Mouse (Mus musculus): ENCODE results near the gene Tdp1. TPM values are rescaled to one million over a fixed set of nuclear protein-coding genes. Genes with fewer than 3 reads are reported as not detected.

The Tdp1 gene
- polyA plus RNA-seq, 1 experiment from 2014 or later: 59.9 TPM

- no peak overlapping the region for H3K27ac ChIP-seq (ENCODE audit: low read depth)
- 65% methylated on average over 3 of the region's 3 CpGs for WGBS
- no peaks in the 10 kb centered on the region for H3K4me1 ChIP-seq (replicated peaks; ENCODE audit: control insufficient read depth, insufficient read depth, low read length)
- no peaks in the 10 kb centered on the region for H3K9me3 ChIP-seq (ENCODE audit: control insufficient read depth, low read length)
- H3K4me2 ChIP-seq (ENCODE audit: low read length): no peak overlapping the region
- ATAC-seq (replicated peaks; ENCODE audit: low FRiP score, low TSS enrichment, low read depth) (no peak), DNase-seq (ENCODE audit: low spot score) (no peak)
- no peak overlapping the region for H3K9ac ChIP-seq (ENCODE audit: low read length)
- no peak overlapping the region for H3K4me3 ChIP-seq (ENCODE audit: low read depth, low read length)
- H3K27me3 ChIP-seq (replicated peaks; ENCODE audit: control insufficient read depth, insufficient read depth, low read length): no peaks in the 10 kb centered on the region
- peaks cover 22% of the 10 kb centered on the region for H3K36me3 ChIP-seq (ENCODE audit: control insufficient read depth, insufficient read depth, low read length)
Observed at GRCm38 (mm10) chr12:99933630-99934029, 49.3 kb downstream of the Tdp1 start.

GRCm38 (mm10) chr12:99935403-99935802, 51.1 kb downstream of the Tdp1 start:
- no peak overlapping the region for H3K27ac ChIP-seq (ENCODE audit: low read depth)
- H3K4me3 ChIP-seq (ENCODE audit: low read depth, low read length): no peak overlapping the region
- DNase-seq (ENCODE audit: low spot score) (no peak), ATAC-seq (replicated peaks; ENCODE audit: low FRiP score, low TSS enrichment, low read depth) (no peak)
- no peak overlapping the region for H3K4me2 ChIP-seq (ENCODE audit: low read length)
- H3K9me3 ChIP-seq (ENCODE audit: control insufficient read depth, low read length): no peaks in the 10 kb centered on the region
- no peaks in the 10 kb centered on the region for H3K4me1 ChIP-seq (replicated peaks; ENCODE audit: control insufficient read depth, insufficient read depth, low read length)
- no peaks in the 10 kb centered on the region for H3K27me3 ChIP-seq (replicated peaks; ENCODE audit: control insufficient read depth, insufficient read depth, low read length)
- 90% methylated on average over 8 of the region's 8 CpGs for WGBS
- H3K36me3 ChIP-seq (ENCODE audit: control insufficient read depth, insufficient read depth, low read length): peaks cover 21% of the 10 kb centered on the region
- H3K9ac ChIP-seq (ENCODE audit: low read length): no peak overlapping the region

DNA sequence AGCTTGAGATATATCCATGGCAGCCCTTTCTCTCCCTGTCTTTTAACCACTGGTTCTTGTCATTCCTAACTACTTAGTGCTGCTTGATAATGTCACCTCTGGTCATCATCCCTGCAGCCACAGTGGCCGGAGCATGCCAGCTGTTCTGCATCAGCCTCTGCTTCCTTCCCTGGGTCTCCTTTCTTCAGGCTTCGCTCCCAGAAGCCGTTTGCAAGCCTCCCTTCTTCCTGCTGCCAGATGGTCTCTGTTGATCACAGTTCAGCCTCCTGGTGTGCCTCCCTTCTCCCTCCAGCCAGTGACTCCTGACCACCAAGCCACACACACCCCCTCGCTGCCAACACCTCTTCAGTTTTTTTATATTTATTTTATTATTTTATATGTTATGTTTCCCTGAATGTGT, 54.2 kb downstream of the Tdp1 start:
- Histone ChIP-seq H3K9ac (ENCODE audit: low read length) (no peak overlapping the region), H3K4me1 (replicated peaks; ENCODE audit: control insufficient read depth, insufficient read depth, low read length) (no peaks in the 10 kb centered on the region), H3K4me3 (ENCODE audit: low read depth, low read length) (no peak overlapping the region), H3K27ac (ENCODE audit: low read depth) (no peak overlapping the region), H3K27me3 (replicated peaks; ENCODE audit: control insufficient read depth, insufficient read depth, low read length) (no peaks in the 10 kb centered on the region), H3K9me3 (ENCODE audit: control insufficient read depth, low read length) (no peaks in the 10 kb centered on the region), H3K4me2 (ENCODE audit: low read length) (no peak overlapping the region), H3K36me3 (ENCODE audit: control insufficient read depth, insufficient read depth, low read length) (peaks cover 20% of the 10 kb centered on the region)
- ATAC-seq (replicated peaks; ENCODE audit: low FRiP score, low TSS enrichment, low read depth) (no peak), DNase-seq (ENCODE audit: low spot score) (no peak)
- 52% methylated on average over 4 of the region's 4 CpGs for WGBS

DNA sequence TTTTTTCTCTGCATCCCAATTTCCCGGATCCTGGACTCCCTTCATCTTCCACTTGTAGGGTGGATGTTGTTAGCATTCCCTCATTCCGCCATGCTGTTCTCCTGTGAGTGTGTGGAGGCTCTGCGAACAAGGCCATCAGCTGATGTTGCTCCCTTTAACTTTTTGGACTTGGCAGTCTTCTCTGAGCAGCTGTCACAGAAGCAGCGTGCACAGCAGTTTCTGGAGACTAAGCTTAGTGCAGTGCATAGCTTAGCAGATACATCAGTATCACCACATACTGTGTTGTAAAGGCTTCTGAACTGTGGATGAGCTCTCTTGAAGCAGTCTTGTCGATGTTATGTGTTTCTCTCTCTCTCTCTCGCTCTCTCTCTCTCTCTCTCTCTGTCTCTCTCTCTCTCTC, 54.9 kb downstream of the Tdp1 start:
- WGBS: 85% methylated on average over 6 of the region's 6 CpGs
- Histone ChIP-seq H3K9ac (ENCODE audit: low read length) (no peak overlapping the region), H3K4me3 (ENCODE audit: low read depth, low read length) (no peak overlapping the region), H3K27ac (ENCODE audit: low read depth) (no peak overlapping the region), H3K4me1 (replicated peaks; ENCODE audit: control insufficient read depth, insufficient read depth, low read length) (no peaks in the 10 kb centered on the region), H3K9me3 (ENCODE audit: control insufficient read depth, low read length) (no peaks in the 10 kb centered on the region), H3K4me2 (ENCODE audit: low read length) (no peak overlapping the region), H3K36me3 (ENCODE audit: control insufficient read depth, insufficient read depth, low read length) (peaks cover 25% of the 10 kb centered on the region), H3K27me3 (replicated peaks; ENCODE audit: control insufficient read depth, insufficient read depth, low read length) (no peaks in the 10 kb centered on the region)
- DNase-seq (ENCODE audit: low spot score) (no peak), ATAC-seq (replicated peaks; ENCODE audit: low FRiP score, low TSS enrichment, low read depth) (no peak)

GRCm38 (mm10) chr12:99940704-99941103, 56.4 kb downstream of the Tdp1 start:
- DNase-seq (ENCODE audit: low spot score) (no peak), ATAC-seq (replicated peaks; ENCODE audit: low FRiP score, low TSS enrichment, low read depth) (no peak)
- Histone ChIP-seq H3K9ac (ENCODE audit: low read length) (no peak overlapping the region), H3K27me3 (replicated peaks; ENCODE audit: control insufficient read depth, insufficient read depth, low read length) (no peaks in the 10 kb centered on the region), H3K4me3 (ENCODE audit: low read depth, low read length) (no peak overlapping the region), H3K27ac (ENCODE audit: low read depth) (no peak overlapping the region), H3K9me3 (ENCODE audit: control insufficient read depth, low read length) (no peaks in the 10 kb centered on the region), H3K36me3 (ENCODE audit: control insufficient read depth, insufficient read depth, low read length) (peaks cover 26% of the 10 kb centered on the region), H3K4me1 (replicated peaks; ENCODE audit: control insufficient read depth, insufficient read depth, low read length) (no peaks in the 10 kb centered on the region), H3K4me2 (ENCODE audit: low read length) (no peak overlapping the region)
- 95% methylated on average over 7 of the region's 7 CpGs for WGBS

DNA sequence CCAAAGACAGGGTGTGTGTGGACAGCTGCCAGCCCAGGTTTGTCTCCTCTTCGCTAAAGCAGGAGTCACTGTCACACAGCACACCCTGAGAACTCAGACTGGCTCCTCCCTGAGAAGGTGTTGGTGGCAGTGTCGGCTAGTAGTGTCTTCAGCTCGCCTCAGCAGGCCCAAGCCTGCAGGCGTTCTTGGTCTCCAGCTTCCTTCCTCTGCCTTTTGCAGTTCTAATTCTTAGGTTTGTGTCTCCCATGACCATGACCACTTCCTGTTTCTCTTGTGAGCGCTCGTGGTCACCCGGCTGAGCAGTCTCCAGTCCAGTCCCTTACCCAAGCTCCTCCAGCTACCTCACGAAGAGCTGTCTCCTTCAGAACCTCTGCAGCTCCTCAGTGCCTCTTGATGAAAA, 58.1 kb downstream of the Tdp1 start:
- Histone ChIP-seq H3K9ac (ENCODE audit: low read length) (no peak overlapping the region), H3K4me2 (ENCODE audit: low read length) (no peak overlapping the region), H3K4me1 (replicated peaks; ENCODE audit: control insufficient read depth, insufficient read depth, low read length) (no peaks in the 10 kb centered on the region), H3K27ac (ENCODE audit: low read depth) (no peak overlapping the region), H3K9me3 (ENCODE audit: control insufficient read depth, low read length) (no peaks in the 10 kb centered on the region), H3K36me3 (ENCODE audit: control insufficient read depth, insufficient read depth, low read length) (peaks cover 34% of the 10 kb centered on the region), H3K4me3 (ENCODE audit: low read depth, low read length) (no peak overlapping the region), H3K27me3 (replicated peaks; ENCODE audit: control insufficient read depth, insufficient read depth, low read length) (no peaks in the 10 kb centered on the region)
- no peak for ATAC-seq (replicated peaks; ENCODE audit: low FRiP score, low TSS enrichment, low read depth)
- WGBS: 85% methylated on average over 8 of the region's 8 CpGs
- DNase-seq (ENCODE audit: low spot score): no peak

DNA sequence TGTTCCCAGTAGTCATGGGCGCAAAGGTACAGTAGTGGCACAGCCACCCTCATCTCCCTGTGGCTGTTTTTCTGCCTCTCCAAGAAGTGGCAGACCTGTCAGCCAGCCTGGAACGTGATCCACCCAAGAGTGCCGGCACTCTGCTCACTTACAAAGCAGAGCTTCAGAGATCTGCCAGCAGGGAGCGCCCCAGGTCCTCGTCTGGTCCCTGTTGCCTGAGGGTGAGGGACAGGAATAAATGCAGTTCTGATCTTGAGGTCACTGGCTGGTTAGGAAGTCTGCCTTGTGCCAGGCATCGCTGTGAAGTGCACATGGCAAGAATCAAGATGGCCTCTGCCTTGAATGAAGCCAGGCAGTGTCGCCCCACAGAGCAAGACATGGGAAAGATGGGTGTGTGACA, 68.6 kb downstream of the Tdp1 start:
- ATAC-seq (replicated peaks; ENCODE audit: low FRiP score, low TSS enrichment, low read depth): no peak
- no peaks in the 10 kb centered on the region for H3K4me1 ChIP-seq (replicated peaks; ENCODE audit: control insufficient read depth, insufficient read depth, low read length)
- no peak overlapping the region for H3K27ac ChIP-seq (ENCODE audit: low read depth)
- no peak overlapping the region for H3K9ac ChIP-seq (ENCODE audit: low read length)
- no peak overlapping the region for H3K4me2 ChIP-seq (ENCODE audit: low read length)
- no peak overlapping the region for H3K4me3 ChIP-seq (ENCODE audit: low read depth, low read length)
- H3K27me3 ChIP-seq (replicated peaks; ENCODE audit: control insufficient read depth, insufficient read depth, low read length): no peaks in the 10 kb centered on the region
- WGBS: 54% methylated on average over 7 of the region's 7 CpGs
- peaks cover 8% of the 10 kb centered on the region for H3K36me3 ChIP-seq (ENCODE audit: control insufficient read depth, insufficient read depth, low read length)
- peak; percentile 64 for DNase-seq (ENCODE audit: low spot score)
- no peaks in the 10 kb centered on the region for H3K9me3 ChIP-seq (ENCODE audit: control insufficient read depth, low read length)

GRCm38 (mm10) chr12:99956411-99956810, 72.1 kb downstream of the Tdp1 start:
- Histone ChIP-seq H3K36me3 (ENCODE audit: control insufficient read depth, insufficient read depth, low read length) (no peaks in the 10 kb centered on the region; the same call in 1 of the 2 replicates), H3K4me2 (ENCODE audit: low read length) (no peak overlapping the region), H3K9ac (ENCODE audit: low read length) (no peak overlapping the region), H3K4me3 (ENCODE audit: low read depth, low read length) (no peak overlapping the region), H3K9me3 (ENCODE audit: control insufficient read depth, low read length) (no peaks in the 10 kb centered on the region), H3K27me3 (replicated peaks; ENCODE audit: control insufficient read depth, insufficient read depth, low read length) (0 out of 2 replicates have a peak, but pooled peaks cover 9% of the 10 kb centered on the region), H3K4me1 (replicated peaks; ENCODE audit: control insufficient read depth, insufficient read depth, low read length) (no peaks in the 10 kb centered on the region), H3K27ac (ENCODE audit: low read depth) (no peak overlapping the region)
- ATAC-seq (replicated peaks; ENCODE audit: low FRiP score, low TSS enrichment, low read depth) (no peak), DNase-seq (ENCODE audit: low spot score) (no peak)
- WGBS: 83% methylated on average over 7 of the region's 7 CpGs

GRCm38 (mm10) chr12:99958068-99959060, 74.0 kb downstream of the Tdp1 start:
- WGBS: 66% methylated on average over 9 of the region's 9 CpGs
- H3K27me3 ChIP-seq (replicated peaks; ENCODE audit: control insufficient read depth, insufficient read depth, low read length): peaks cover 17% of the 10 kb centered on the region; the same call in 1 of the 2 replicates
- no peak overlapping the region for H3K9ac ChIP-seq (ENCODE audit: low read length)
- H3K4me2 ChIP-seq (ENCODE audit: low read length): no peak overlapping the region
- H3K9me3 ChIP-seq (ENCODE audit: control insufficient read depth, low read length): no peaks in the 10 kb centered on the region
- H3K27ac ChIP-seq (ENCODE audit: low read depth): no peak overlapping the region
- H3K36me3 ChIP-seq (ENCODE audit: control insufficient read depth, insufficient read depth, low read length): no peaks in the 10 kb centered on the region
- no peak for ATAC-seq (replicated peaks; ENCODE audit: low FRiP score, low TSS enrichment, low read depth)
- H3K4me3 ChIP-seq (ENCODE audit: low read depth, low read length): no peak overlapping the region
- no peaks in the 10 kb centered on the region for H3K4me1 ChIP-seq (replicated peaks; ENCODE audit: control insufficient read depth, insufficient read depth, low read length)
- peak; percentile 40 for DNase-seq (ENCODE audit: low spot score)
